Mouse (Mus musculus): ENCODE data around the gene Khk.
A peak's percentile ranks its signal among the peaks of the same experiment; 100 is the strongest.

Gene Khk

GRCm38 (mm10) chr5:30913060-30913841, 8.0 kb upstream of the Khk start, which contains the start of gene Emilin1:
TSS of gene Emilin1 (plus strand) at chr5:30913402.
- no peak for DNase-seq (ENCODE audit: low spot score in 2 of 2)

GRCm38 (mm10) chr5:30914101-30914635, 7.1 kb upstream of the Khk start:
- DNase-seq (ENCODE audit: low spot score in 2 of 2), result no peak

GRCm38 (mm10) chr5:30914849-30915248, 6.4 kb upstream of the Khk start:
- no peak for DNase-seq (ENCODE audit: low spot score in 2 of 2)

- DNase-seq (ENCODE audit: low spot score in 2 of 2), result peak in 1 of 2 experiments; percentile 20
These were observed 5.8 kb upstream of the Khk start for GRCm38 (mm10) chr5:30915456-30915855.

GRCm38 (mm10) chr5:30915974-30916433, 5.2 kb upstream of the Khk start:
- peak; percentile 86 to 93 for DNase-seq (ENCODE audit: low spot score in 2 of 2)

- no peak for DNase-seq (ENCODE audit: low spot score in 2 of 2)
These were observed 4.4 kb upstream of the Khk start for GRCm38 (mm10) chr5:30916841-30917240.

GRCm38 (mm10) chr5:30917348-30917747, 3.9 kb upstream of the Khk start:
- DNase-seq (ENCODE audit: low spot score in 2 of 2), result peak in 1 of 2 experiments; percentile 20

- DNase-seq (ENCODE audit: low spot score in 2 of 2), result no peak
These were observed 3.1 kb upstream of the Khk start for GRCm38 (mm10) chr5:30917891-30918670.

- no peak for DNase-seq (ENCODE audit: low spot score in 2 of 2)
These were observed 2.5 kb upstream of the Khk start for GRCm38 (mm10) chr5:30918691-30919090.

GRCm38 (mm10) chr5:30919831-30920614, 1.2 kb upstream of the Khk start:
- peak in 1 of 2 experiments; percentile 29 for DNase-seq (ENCODE audit: low spot score in 2 of 2)

- peak in 1 of 2 experiments; percentile 23 for DNase-seq (ENCODE audit: low spot score in 2 of 2)
These were observed 610 bp upstream of the Khk start for GRCm38 (mm10) chr5:30920621-30921020.

- DNase-seq (ENCODE audit: low spot score in 2 of 2), result no peak
These were observed 1.4 kb downstream of the Khk start for GRCm38 (mm10) chr5:30922581-30923041.

- no peak for DNase-seq (ENCODE audit: low spot score in 2 of 2)
These were observed 1.9 kb downstream of the Khk start for GRCm38 (mm10) chr5:30923119-30923518.

- no peak for DNase-seq (ENCODE audit: low spot score in 2 of 2)
These were observed 3.4 kb downstream of the Khk start for GRCm38 (mm10) chr5:30924614-30925013.

GRCm38 (mm10) chr5:30925217-30925616, 4.0 kb downstream of the Khk start:
- no peak for DNase-seq (ENCODE audit: low spot score in 2 of 2)

GRCm38 (mm10) chr5:30926073-30926472, 4.8 kb downstream of the Khk start:
- no peak for DNase-seq (ENCODE audit: low spot score in 2 of 2)

GRCm38 (mm10) chr5:30927945-30928529, 6.8 kb downstream of the Khk start:
- DNase-seq (ENCODE audit: low spot score in 2 of 2), result peak in 1 of 2 experiments; percentile 31

- peak in 1 of 2 experiments; percentile 75 for DNase-seq (ENCODE audit: low spot score in 2 of 2)
These were observed 8.9 kb downstream of the Khk start for GRCm38 (mm10) chr5:30930121-30930520.

- no peak for DNase-seq (ENCODE audit: low spot score in 2 of 2)
These were observed 9.6 kb downstream of the Khk start for GRCm38 (mm10) chr5:30930846-30931245.

GRCm38 (mm10) chr5:30931378-30931777, 10.1 kb downstream of the Khk start:
- no peak for DNase-seq (ENCODE audit: low spot score in 2 of 2)

- DNase-seq (ENCODE audit: low spot score in 2 of 2), result no peak
These were observed 12.5 kb downstream of the Khk start for GRCm38 (mm10) chr5:30933705-30934104.
